Mouse (Mus musculus) hindbrain, postnatal 0 days (tissue): ENCODE results near the gene Gm21725. TPM values are rescaled to one million over a fixed set of nuclear protein-coding genes. Genes with fewer than 3 reads are reported as not detected.
"Not testable (repeated sequence)": the region's sequence is repeated elsewhere in the genome, so short reads cannot be mapped to it uniquely, and the experiment has no call there.

ENCODE experiments used
- ATAC-seq: fragments of 200-750 bp; cut with Nextera tagmentation; 2 replicates; pipeline ENCODE4 v1.8.0; 2017; ENCODE audit warnings: mild to moderate bottlenecking, moderate TSS enrichment, moderate library complexity
- DNase-seq: peaks from one replicate; pipeline ENCODE4 v3.0.0-alpha.2; 2015; ENCODE audit warnings: low spot score
- H3K27ac ChIP-seq: fragments of 300-500 bp; sonication (generic); 2 replicates; pipeline ENCODE4 v1.5.1; 2014; ENCODE audit warnings: mild to moderate bottlenecking
- H3K27me3 ChIP-seq: fragments of 300-500 bp; sonication (generic); 2 replicates; pipeline ENCODE4 v1.6.1; 2014; ENCODE audit warnings: low read length, mixed read lengths; ENCODE audit not compliant: insufficient read depth
- H3K36me3 ChIP-seq: fragments of 300-500 bp; sonication (generic); 2 replicates; pipeline ENCODE4 v1.6.1; 2014; ENCODE audit warnings: low read length, mixed read lengths; ENCODE audit not compliant: insufficient read depth
- H3K4me1 ChIP-seq: fragments of 300-500 bp; sonication (generic); 2 replicates; pipeline ENCODE4 v1.6.1; 2014; ENCODE audit warnings: antibody characterized with exemption, low read length, mixed read lengths; ENCODE audit not compliant: insufficient read depth
- H3K4me2 ChIP-seq: fragments of 300-500 bp; sonication (generic); 2 replicates; pipeline ENCODE4 v1.6.1; 2014; ENCODE audit warnings: low read depth, mild to moderate bottlenecking, low read length, moderate library complexity, mixed read lengths
- H3K4me3 ChIP-seq: fragments of 300-500 bp; sonication (generic); 2 replicates; pipeline ENCODE4 v1.5.1; 2014; ENCODE audit warnings: low read length
- H3K9ac ChIP-seq: fragments of 300-500 bp; sonication (generic); replicated peaks from 2 replicates; pipeline ENCODE4 v1.6.1; 2014; ENCODE audit warnings: mild to moderate bottlenecking, low read length, moderate library complexity, mixed read lengths
- H3K9me3 ChIP-seq: fragments of 300-500 bp; sonication (generic); 2 replicates; pipeline ENCODE4 v1.6.1; 2016; ENCODE audit warnings: low read length, mixed read lengths
- WGBS: fragments of 180-500 bp; shearing (Covaris S2); extraction: QIAGEN DNeasy Blood & Tissue Kit; methylation state at CpG from one replicate; pipeline ENCODE4 v1.1.7; 2014; 5-methylcytosine and 5-hydroxymethylcytosine counted together
- polyA plus RNA-seq: library from polyadenylated mRNA; unstranded; fragments of >200 nt; fragmentation: Nextera tagmentation; extraction: Ambion mirVana; gene quantifications from 2 replicates; pipeline ENCODE4 v1.2.1, GENCODE M21; 2015
- total RNA-seq: library from RNA; depleted of rRNA; stranded (reverse); fragments of >200 nt; gene quantifications from 2 replicates; pipeline ENCODE4 v1.2.3, GENCODE M21; 2014; rRNA removed

Gm21725 gene
- total RNA-seq (not detected in 2 replicates), polyA plus RNA-seq (not detected in 2 replicates)

DNA sequence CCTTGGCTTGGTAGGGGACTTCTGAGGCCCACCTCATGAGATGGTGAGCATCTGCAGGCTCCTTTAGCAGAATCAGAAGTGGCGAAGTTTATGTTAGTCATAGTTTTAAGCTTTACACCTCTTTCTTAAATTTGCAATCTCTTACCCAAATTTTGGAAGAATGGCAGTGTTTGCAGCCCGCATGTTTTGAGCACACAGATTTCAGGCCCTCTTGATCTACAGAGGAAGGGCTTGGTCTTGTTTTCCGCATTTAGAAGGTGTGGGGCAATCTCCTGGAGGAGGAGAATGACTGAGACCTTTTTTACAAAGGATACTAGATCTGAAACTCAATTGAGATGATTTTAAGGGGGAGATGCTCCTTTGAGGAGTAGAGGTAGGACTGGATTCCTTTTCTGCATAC is at the start of gene Gm21725:
TSS of gene Gm21725 (minus strand) at position 101 of the 400 bp plus-strand sequence.
- not testable (repeated sequence) for H3K36me3 ChIP-seq, H3K27ac ChIP-seq, H3K4me3 ChIP-seq, H3K27me3 ChIP-seq, H3K4me1 ChIP-seq, H3K9ac ChIP-seq, DNase-seq, ATAC-seq, H3K9me3 ChIP-seq, H3K4me2 ChIP-seq
- no CpG with 5 or more reads among the region's 3 CpGs for WGBS

Other genes starting within 250 kb of the Gm21725 start
- not detected in 2 replicates for gene Gm21891, start 215.6 kb downstream of the Gm21725 start, total RNA-seq
- not detected in 2 replicates for gene Gm21891, start 215.6 kb downstream of the Gm21725 start, polyA plus RNA-seq
- gene Gm21425, start 187.1 kb downstream of the Gm21725 start, total RNA-seq: not detected in 2 replicates
- gene Gm21425, start 187.1 kb downstream of the Gm21725 start, polyA plus RNA-seq: not detected in 2 replicates
- gene Gm21828, start 125.1 kb downstream of the Gm21725 start, total RNA-seq: not detected in 2 replicates
- gene Gm21828, start 125.1 kb downstream of the Gm21725 start, polyA plus RNA-seq: not detected in 2 replicates
- not detected in 2 replicates for gene Gm21440, start 96.7 kb downstream of the Gm21725 start, total RNA-seq
- not detected in 2 replicates for gene Gm21440, start 96.7 kb downstream of the Gm21725 start, polyA plus RNA-seq
- gene Gm21454, start 96.6 kb downstream of the Gm21725 start, total RNA-seq: not detected in 2 replicates
- not detected in 2 replicates for gene Gm21454, start 96.6 kb downstream of the Gm21725 start, polyA plus RNA-seq
- gene Gm21866, start 116.5 kb upstream of the Gm21725 start, total RNA-seq: not detected in 2 replicates
- not detected in 2 replicates for gene Gm21866, start 116.5 kb upstream of the Gm21725 start, polyA plus RNA-seq
- gene Gm20773, start 145.0 kb upstream of the Gm21725 start, total RNA-seq: not detected in 2 replicates
- gene Gm20773, start 145.0 kb upstream of the Gm21725 start, polyA plus RNA-seq: not detected in 2 replicates